Mouse (Mus musculus) embryonic fibroblast, embryonic 13.5 days (primary cell): ENCODE results near the gene Medag.

Experiments used
- CTCF ChIP-seq: IDR thresholded peaks from 2 replicates; pipeline ENCODE4 v1.5.1; 2011; ENCODE audit warnings: mild to moderate bottlenecking, control low read depth, low read length, moderate library complexity, borderline replicate concordance; ENCODE audit not compliant: insufficient read depth
- POLR2A ChIP-seq: IDR thresholded peaks from 2 replicates; pipeline ENCODE4 v1.6.1; 2011; ENCODE audit warnings: low read depth, mild to moderate bottlenecking, control low read depth, low read length, moderate library complexity

- TF ChIP-seq POLR2A, result no peak
- TF ChIP-seq CTCF, result peak; percentile 51; the same call in 1 of the 2 replicates
These were observed 42.7 kb downstream of the Medag start for GRCm38 (mm10) chr5:149454281-149454680.
